In the genomic region with DNA sequence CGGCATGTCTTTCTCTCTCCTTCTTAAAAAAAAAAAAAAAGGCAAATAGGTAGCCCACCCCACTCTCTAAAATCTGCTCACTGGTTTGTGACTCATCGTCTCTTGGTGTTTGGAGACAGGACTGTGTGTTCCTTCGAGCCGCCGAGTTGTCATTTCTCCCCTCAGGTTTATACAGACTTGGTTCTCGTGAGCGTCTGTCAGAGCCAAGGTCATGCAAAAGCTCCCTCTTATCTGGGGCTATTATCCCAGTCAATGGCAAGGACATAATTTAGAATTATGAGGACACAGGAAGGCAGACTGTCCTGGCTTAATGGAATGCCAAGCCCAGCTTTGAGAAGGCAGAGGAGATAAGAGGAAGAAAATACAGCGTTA, we compare ENCODE assay signal across 10 mouse cellular contexts. TPM values are rescaled to one million over a fixed set of nuclear protein-coding genes. Genes with fewer than 3 reads are reported as not detected.
DNase-seq lines count a peak whose midpoint lies in the region; ATAC-seq and TF ChIP-seq lines count a peak whose summit lies in the region.
"Had no signal": no experiment of that assay in that cellular context is flagged by ENCODE, and none has a peak within 500 bp of the region (broad histone marks: within the 10 kb centered on the region; RNA-seq: fewer than 3 reads in every experiment).

No protein-coding gene starts in this region.

- H3K4me1 ChIP-seq in hindbrain, embryonic 10.5 days (replicated peaks) = peaks cover 63% of the 10 kb centered on the region
- peaks cover 12% of the 10 kb centered on the region; the same call in 1 of the 2 replicates for H3K4me1 ChIP-seq in hindbrain, postnatal 0 days (ENCODE audit: insufficient read depth, low read length)
- H3K4me1 ChIP-seq in forebrain, embryonic 14.5 days (ENCODE audit: control insufficient read depth, insufficient read depth, low read length) = peaks cover 39% of the 10 kb centered on the region; the same call in 1 of the 2 replicates

- H3K4me3 ChIP-seq in hindbrain, embryonic 10.5 days = no peak overlapping the region
- H3K4me3 ChIP-seq in hindbrain, postnatal 0 days (ENCODE audit: low read length) = no peak overlapping the region
- no peak overlapping the region for H3K4me3 ChIP-seq in forebrain, embryonic 14.5 days (ENCODE audit: low read depth, low read length)
- H3K4me3 ChIP-seq: embryonic facial prominence, embryonic 15.5 days; hindbrain, embryonic 15.5 days had no signal

- no peak for ATAC-seq in hindbrain, postnatal 0 days
- no peak for ATAC-seq in forebrain, embryonic 14.5 days

- H3K36me3 ChIP-seq in hindbrain, embryonic 10.5 days = no peaks in the 10 kb centered on the region
- no peaks in the 10 kb centered on the region for H3K36me3 ChIP-seq in hindbrain, postnatal 0 days (ENCODE audit: insufficient read depth, low read length)
- no peaks in the 10 kb centered on the region for H3K36me3 ChIP-seq in forebrain, embryonic 14.5 days (ENCODE audit: control insufficient read depth, insufficient read depth, low read length)
- H3K36me3 ChIP-seq: embryonic facial prominence, embryonic 15.5 days; hindbrain, embryonic 15.5 days had no signal

- 15% methylated on average over 8 of the region's 8 CpGs for WGBS in hindbrain, embryonic 10.5 days
- 33% methylated on average over 8 of the region's 8 CpGs for WGBS in hindbrain, postnatal 0 days
- 17% methylated on average over 8 of the region's 8 CpGs for WGBS in forebrain, embryonic 14.5 days

- no peak for TF ChIP-seq CTCF in hindbrain, postnatal 0 days (IDR thresholded peaks at IDR 0.05; ENCODE audit: low read depth)

- H3K27me3 ChIP-seq in hindbrain, embryonic 10.5 days (ENCODE audit: insufficient read depth, poor library complexity, severe bottlenecking) = peaks cover 33% of the 10 kb centered on the region
- no peaks in the 10 kb centered on the region for H3K27me3 ChIP-seq in hindbrain, postnatal 0 days (ENCODE audit: insufficient read depth, low read length)
- no peaks in the 10 kb centered on the region for H3K27me3 ChIP-seq in forebrain, embryonic 14.5 days (replicated peaks; ENCODE audit: control insufficient read depth, insufficient read depth, low read length)
- H3K27me3 ChIP-seq: embryonic facial prominence, embryonic 15.5 days; hindbrain, embryonic 15.5 days had no signal

- H3K4me2 ChIP-seq in hindbrain, postnatal 0 days (ENCODE audit: low read depth, low read length) = no peak overlapping the region
- no peak overlapping the region for H3K4me2 ChIP-seq in forebrain, embryonic 14.5 days (ENCODE audit: low read length)
- H3K4me2 ChIP-seq: embryonic facial prominence, embryonic 15.5 days; hindbrain, embryonic 15.5 days; liver, embryonic 11.5 days had no signal

- no peak for DNase-seq in hindbrain, embryonic 10.5 days (ENCODE audit: low spot score)
- no peak for DNase-seq in hindbrain, postnatal 0 days (ENCODE audit: low spot score)
- DNase-seq in urinary bladder, postnatal 14 days (ENCODE audit: low spot score) = peak; percentile 13
- no peak for DNase-seq in urinary bladder, adult 18-20 months (ENCODE audit: low spot score in 2 of 2)
- peak; percentile 32 for DNase-seq in forebrain, embryonic 14.5 days (ENCODE audit: low spot score)
- DNase-seq in thymus, postnatal 25 days = no peak
- no peak for DNase-seq in cerebellum, adult 9-10 months

- H3K9me3 ChIP-seq in hindbrain, embryonic 10.5 days = no peaks in the 10 kb centered on the region
- no peaks in the 10 kb centered on the region for H3K9me3 ChIP-seq in hindbrain, postnatal 0 days (ENCODE audit: low read length)
- no peaks in the 10 kb centered on the region for H3K9me3 ChIP-seq in forebrain, embryonic 14.5 days (replicated peaks; ENCODE audit: control insufficient read depth, low read length)
- H3K9me3 ChIP-seq: embryonic facial prominence, embryonic 15.5 days; hindbrain, embryonic 15.5 days had no signal

- peak overlapping the region; percentile 82 for H3K27ac ChIP-seq in hindbrain, embryonic 10.5 days
- no peak overlapping the region for H3K27ac ChIP-seq in hindbrain, postnatal 0 days
- H3K27ac ChIP-seq in forebrain, embryonic 14.5 days (ENCODE audit: low read depth, low read length) = no peak overlapping the region
- H3K27ac ChIP-seq: embryonic facial prominence, embryonic 15.5 days; hindbrain, embryonic 15.5 days had no signal

- H3K9ac ChIP-seq in hindbrain, postnatal 0 days (replicated peaks; ENCODE audit: low read length) = no peak overlapping the region
- no peak overlapping the region for H3K9ac ChIP-seq in forebrain, embryonic 14.5 days (ENCODE audit: low read length)
- H3K9ac ChIP-seq: embryonic facial prominence, embryonic 15.5 days; hindbrain, embryonic 15.5 days had no signal

RNA-seq across cellular contexts. Expression of a gene that starts 30.1 kb away (rescaled TPM):
- polyA plus RNA-seq in hindbrain, embryonic 10.5 days (2016; fragmentation: Nextera tagmentation; extraction: Ambion mirVana) = 72.8 and 83.6 TPM in 2 replicates
- 119 and 142 TPM in 2 replicates for total RNA-seq in hindbrain, postnatal 0 days (2014; rRNA removed)
- polyA plus RNA-seq in hindbrain, postnatal 0 days (2015; fragmentation: Nextera tagmentation; extraction: Ambion mirVana) = 117 and 118 TPM in 2 replicates
- polyA plus RNA-seq in forebrain, embryonic 14.5 days (2014; fragmentation: Nextera tagmentation; extraction: Ambion mirVana) = 91.4 and 92.8 TPM in 2 replicates

Comparison
In these comparisons a context has a peak if more than half of its experiments do, and no peak if none do; other contexts are left out.
1. DNase-seq: peak in urinary bladder, postnatal 14 days (single experiment) and forebrain, embryonic 14.5 days (single experiment); none in hindbrain, embryonic 10.5 days (single experiment), hindbrain, postnatal 0 days (single experiment), urinary bladder, adult 18-20 months (0 of 2), thymus, postnatal 25 days (single experiment) and cerebellum, adult 9-10 months (single experiment).